8 mouse cellular contexts compared by ENCODE assay signal in genomic region chr12:98747380-98747753, GRCm38 (mm10). TPM values are rescaled to one million over a fixed set of nuclear protein-coding genes. Genes with fewer than 3 reads are reported as not detected.
DNase-seq lines count a peak whose midpoint lies in the region; ATAC-seq and TF ChIP-seq lines count a peak whose summit lies in the region.

No protein-coding gene starts in this region.

- no peak for TF ChIP-seq POLR2A in brain, embryonic 14.5 days (IDR thresholded peaks at IDR 0.05; ENCODE audit: borderline replicate concordance, extremely low read depth, insufficient read depth, insufficient read length, poor library complexity, severe bottlenecking)

- no peaks in the 10 kb centered on the region for H3K36me3 ChIP-seq in hindbrain, embryonic 13.5 days

- no peak for TF ChIP-seq CTCF in brain, embryonic 14.5 days (IDR thresholded peaks at IDR 0.05; ENCODE audit: borderline replicate concordance, extremely low read depth, insufficient read depth, insufficient read length)

- DNase-seq in embryo, embryonic 10 days (ENCODE audit: low spot score) = peak; percentile 35
- DNase-seq in embryo, embryonic 9.5 days (ENCODE audit: extremely low spot score) = no peak
- peak; percentile 56 for DNase-seq in 3134 (ENCODE audit: extremely low read depth, insufficient read length, low spot score)
- DNase-seq in brain, embryonic 14.5 days (ENCODE audit: low read depth) = peak; percentile 62
- DNase-seq in yolk sac, embryonic 10.5 days (ENCODE audit: low spot score) = peak; percentile 23
- DNase-seq in cerebellum, adult 11 months = no peak

- no peaks in the 10 kb centered on the region for H3K9me3 ChIP-seq in hindbrain, embryonic 13.5 days

- ATAC-seq in hindbrain, embryonic 13.5 days (ENCODE audit: low FRiP score) = peak; percentile 58
- ATAC-seq in megakaryocyte-erythroid progenitor cell, adult 5-6 weeks (replicated peaks; ENCODE audit: low FRiP score, low TSS enrichment, poor library complexity, severe bottlenecking) = 0 out of 2 replicates have a peak, but pooled peaks have one; percentile 3

- H3K27me3 ChIP-seq in hindbrain, embryonic 13.5 days = no peaks in the 10 kb centered on the region

- H3K4me2 ChIP-seq in hindbrain, embryonic 13.5 days = peak overlapping the region; percentile 72

- WGBS in hindbrain, embryonic 13.5 days = 2% methylated on average over 14 of the region's 14 CpGs

- peak overlapping the region; percentile 96 for H3K27ac ChIP-seq in hindbrain, embryonic 13.5 days

- H3K4me1 ChIP-seq in hindbrain, embryonic 13.5 days (replicated peaks) = peaks cover 36% of the 10 kb centered on the region

- H3K9ac ChIP-seq in hindbrain, embryonic 13.5 days = peak overlapping the region; percentile 92

- peak overlapping the region; percentile 90 for H3K4me3 ChIP-seq in hindbrain, embryonic 13.5 days

RNA-seq across cellular contexts. Expression of gene Zc3h14, which starts 0.6 kb away (rescaled TPM):
- polyA plus RNA-seq in brain, embryonic 14.5 days (2012; rRNA removed) = 135 and 138 TPM in 2 replicates
- 112 and 118 TPM in 2 replicates for polyA plus RNA-seq in hindbrain, embryonic 13.5 days (2015; fragmentation: Nextera tagmentation; extraction: Ambion mirVana)
- total RNA-seq in megakaryocyte-erythroid progenitor cell, adult 5-6 weeks (2014; fragmentation: Nextera tagmentation) = 186 and 193 TPM in 2 replicates
- 106 and 111 TPM in 2 replicates for total RNA-seq in megakaryocyte-erythroid progenitor cell, adult 5-6 weeks (2017)

RNA-seq across cellular contexts. Expression of gene Ptpn21, which starts 10.2 kb away (rescaled TPM):
- 7.1 and 7.9 TPM in 2 replicates for polyA plus RNA-seq in brain, embryonic 14.5 days (2012; rRNA removed)
- 4.3 and 4.7 TPM in 2 replicates for polyA plus RNA-seq in hindbrain, embryonic 13.5 days (2015; fragmentation: Nextera tagmentation; extraction: Ambion mirVana)
- 3.0 and 7.5 TPM in 2 replicates for total RNA-seq in megakaryocyte-erythroid progenitor cell, adult 5-6 weeks (2014; fragmentation: Nextera tagmentation)
- 1.6 and 4.7 TPM in 2 replicates for total RNA-seq in megakaryocyte-erythroid progenitor cell, adult 5-6 weeks (2017)

Comparison
In these comparisons a context has a peak if more than half of its experiments do, and no peak if none do; other contexts are left out.
1. DNase-seq: peak in embryo, embryonic 10 days (single experiment), 3134 (single experiment), brain, embryonic 14.5 days (single experiment) and yolk sac, embryonic 10.5 days (single experiment); none in embryo, embryonic 9.5 days (single experiment) and cerebellum, adult 11 months (single experiment).